Mouse (Mus musculus) adrenal gland, adult (tissue): ENCODE data around the gene Chpt1.

ENCODE experiments used
- DNase-seq, 2 experiments: peaks; one replicate each; pipeline ENCODE4 v3.0.0; 2022 to 2023; ENCODE audit warnings: low spot score in 1 of 2; ENCODE audit not compliant: inconsistent age in 2 of 2

The Chpt1 gene

DNA sequence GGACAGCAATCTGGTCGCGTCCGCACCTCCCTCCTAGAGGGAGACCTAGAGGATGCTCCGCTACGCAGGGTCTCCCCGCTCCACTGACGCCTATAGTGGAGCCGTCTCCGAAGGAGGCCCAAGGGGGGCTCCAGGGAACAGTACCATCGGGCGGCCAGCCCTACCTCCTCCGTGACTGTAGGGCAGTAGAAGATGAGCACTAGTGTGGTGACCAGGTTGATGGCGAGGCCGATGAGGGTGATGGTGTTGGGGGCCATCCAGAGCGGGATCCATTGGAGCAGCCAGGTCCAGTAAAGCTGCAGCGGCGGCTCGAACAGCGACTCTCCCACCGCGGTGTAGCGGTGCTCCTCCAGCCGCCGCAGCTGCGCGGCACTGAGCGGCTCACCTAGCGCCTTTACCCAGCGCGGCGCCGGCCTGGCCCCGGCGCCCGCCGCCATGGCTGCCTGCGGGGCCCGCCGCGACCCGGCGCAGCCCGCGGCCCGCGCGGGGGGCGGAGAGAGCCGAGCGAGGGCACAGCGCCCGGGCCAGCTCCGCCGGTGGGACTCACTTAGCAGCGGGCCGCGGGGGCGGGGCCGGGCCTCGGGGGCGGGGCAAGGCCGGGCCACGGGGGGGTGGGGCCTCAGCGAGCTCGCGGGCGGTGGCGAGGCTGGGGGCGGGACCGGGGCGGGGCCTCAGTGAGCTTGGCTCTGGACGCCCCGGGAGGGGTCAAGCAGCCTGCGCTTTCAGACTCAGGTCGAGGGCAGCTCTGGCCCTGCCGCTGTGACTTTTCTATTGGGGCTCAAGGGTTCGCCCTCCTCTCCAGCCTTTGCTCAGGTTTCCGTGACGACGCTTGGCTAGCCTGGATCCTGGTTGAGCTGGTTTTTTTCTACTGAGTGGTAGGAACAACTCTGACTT, at the start of gene Chpt1:
TSS of gene Chpt1 (minus strand) at position 653 of the 894 bp plus-strand sequence.
- DNase-seq = peak; percentile 90 to 95

DNA sequence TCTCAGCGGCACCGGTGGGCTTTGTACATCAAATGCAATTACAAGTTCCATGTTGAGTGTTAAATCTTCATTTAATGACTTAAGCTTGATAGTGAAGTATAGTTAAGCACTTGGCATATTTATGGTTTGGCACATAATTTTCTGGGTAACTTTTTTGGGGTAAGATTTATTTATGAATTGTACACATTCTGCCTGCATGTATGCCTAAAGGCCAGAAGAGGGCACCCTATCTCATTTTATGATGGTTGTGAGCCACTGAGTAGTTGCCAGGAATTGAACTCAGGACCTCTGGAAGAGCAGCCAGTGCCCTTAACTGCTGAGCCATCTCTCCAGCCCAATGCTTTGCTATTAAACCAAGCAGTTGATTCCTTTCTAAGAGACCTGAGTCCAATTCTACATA, 48.9 kb upstream of the Chpt1 start:
- no peak for DNase-seq

DNA sequence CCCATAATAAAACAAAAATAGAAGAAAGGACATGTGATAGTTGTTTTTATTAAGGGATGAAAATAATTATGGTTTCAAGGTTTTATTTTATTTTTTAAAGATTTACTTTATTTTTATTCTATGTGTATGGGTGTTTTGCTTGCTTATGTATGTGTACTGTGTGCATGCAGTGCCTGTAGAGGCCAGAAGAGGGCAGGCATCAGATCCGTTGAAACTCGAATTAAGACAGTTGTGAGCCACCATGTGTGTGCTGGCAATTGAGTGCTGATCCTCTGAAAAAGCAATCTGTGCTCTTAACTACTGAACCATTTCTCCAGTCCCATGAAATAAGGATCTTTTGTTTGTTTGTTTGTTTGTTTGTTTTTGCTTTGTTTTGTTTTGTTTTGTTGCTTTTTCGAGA, 46.4 kb upstream of the Chpt1 start:
- DNase-seq = no peak

DNA sequence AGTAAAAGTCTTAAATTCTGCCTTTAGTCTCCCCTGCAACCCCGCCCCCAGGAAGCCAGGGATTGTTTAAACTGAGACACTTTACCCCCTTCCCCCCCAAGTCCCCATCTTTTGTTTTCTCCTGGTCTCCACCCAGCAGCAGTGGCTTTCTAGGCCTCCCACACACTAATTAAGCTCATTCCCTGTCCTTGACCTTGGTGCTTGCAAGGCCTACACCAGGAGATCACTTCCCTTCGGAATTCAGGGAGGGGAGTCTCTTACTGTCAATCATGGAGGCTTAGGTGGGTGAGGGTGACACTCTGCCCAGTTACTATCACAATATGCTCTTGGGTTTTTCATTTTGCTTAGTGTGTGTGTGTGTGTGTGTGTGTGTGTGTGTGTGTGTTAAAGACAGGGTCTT, 43.8 kb upstream of the Chpt1 start:
- DNase-seq = no peak

DNA sequence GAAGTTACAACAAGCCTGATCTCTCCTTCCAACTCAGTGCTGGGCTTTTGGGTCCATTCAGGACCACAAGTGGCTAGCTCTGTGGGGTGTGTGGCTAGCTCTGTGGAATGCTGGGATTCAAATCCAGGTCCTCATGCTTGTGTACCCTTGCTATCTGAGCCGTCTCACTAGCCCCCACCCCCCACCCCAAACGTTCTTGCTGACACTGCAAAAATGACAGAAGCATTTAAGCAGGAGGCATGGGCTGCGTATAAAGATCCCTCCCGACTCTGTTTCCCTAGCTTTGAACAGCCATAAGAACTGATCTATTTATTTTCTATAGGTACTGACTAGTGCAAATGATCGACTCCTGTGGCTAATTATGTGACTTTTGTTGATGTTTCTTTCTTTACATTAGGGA, 26.8 kb upstream of the Chpt1 start:
- DNase-seq = no peak

DNA sequence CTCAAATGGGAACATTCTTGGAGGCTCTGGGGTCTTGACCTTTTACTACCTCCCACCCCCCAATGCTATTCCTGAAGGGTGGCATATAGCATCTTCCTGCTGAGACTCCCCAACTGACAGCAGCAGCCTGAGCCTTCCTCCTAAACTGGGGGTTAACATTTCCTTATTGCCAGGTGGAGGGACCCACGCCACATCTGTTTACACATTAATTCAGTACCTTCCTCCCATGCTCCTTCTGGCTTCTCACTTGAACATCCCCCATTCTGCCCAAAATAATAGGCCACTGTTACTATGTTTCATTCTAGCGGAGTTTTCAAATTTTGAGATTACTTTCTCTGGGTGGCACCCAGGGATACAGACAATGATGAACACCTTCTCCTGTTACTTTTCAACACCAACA, 20.1 kb upstream of the Chpt1 start:
- no peak for DNase-seq

DNA sequence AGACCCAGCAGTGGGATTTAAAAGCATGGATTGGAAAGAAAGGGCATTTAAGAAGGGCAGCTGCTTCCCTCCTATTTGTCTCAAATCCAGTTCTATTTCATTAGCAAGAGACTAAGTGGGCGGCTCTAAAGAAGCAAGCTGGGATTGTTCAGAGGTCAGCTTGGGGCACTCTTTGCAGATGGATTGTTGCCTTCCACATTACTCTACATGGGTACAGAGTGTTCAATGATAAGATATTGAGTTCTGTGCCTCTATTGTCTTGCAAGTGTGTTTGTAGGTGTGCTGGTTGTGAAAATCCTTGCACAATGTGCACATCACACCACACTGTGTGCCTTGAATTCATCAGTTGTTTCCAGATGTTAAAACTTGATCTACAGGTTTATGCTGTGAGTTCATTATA, 19.3 kb upstream of the Chpt1 start:
- no peak for DNase-seq

DNA sequence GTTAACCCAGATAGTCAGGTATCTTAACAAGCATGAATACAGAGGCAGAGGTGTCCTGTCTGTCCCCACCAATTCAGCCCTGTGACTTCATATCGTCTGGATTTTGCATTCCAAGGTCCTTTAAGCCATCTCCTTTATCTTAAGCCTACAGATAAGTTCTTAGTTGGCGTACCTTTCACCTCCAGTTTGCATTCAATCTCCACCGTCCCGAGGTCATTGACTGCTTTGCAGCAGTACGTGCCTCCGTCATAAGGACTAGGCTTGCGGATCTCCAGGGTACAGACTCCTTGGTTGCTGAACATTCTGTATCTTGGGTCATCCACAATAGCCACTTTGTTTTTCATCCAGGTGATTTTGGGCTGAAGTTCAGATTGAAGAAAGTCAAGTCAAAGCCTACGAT, 18.9 kb upstream of the Chpt1 start:
- no peak for DNase-seq

DNA sequence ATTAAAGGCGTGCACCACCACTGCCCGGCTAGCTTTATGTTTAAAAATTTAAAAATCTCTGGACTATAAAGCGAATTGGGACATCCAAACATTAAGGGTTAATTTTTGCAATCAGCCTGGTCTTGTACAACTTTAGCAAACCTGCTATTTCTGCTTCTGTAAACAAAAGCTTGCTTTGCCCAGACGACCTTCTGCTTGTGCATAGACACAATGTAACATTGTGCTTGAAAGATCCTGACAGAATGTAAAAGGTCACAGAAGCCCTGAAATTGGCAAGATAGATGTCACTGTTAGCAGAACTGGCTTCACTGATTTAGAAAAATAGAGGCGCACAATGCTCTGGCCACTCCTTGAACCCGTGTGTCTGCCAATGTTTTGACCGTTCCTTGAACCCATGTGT, 11.2 kb upstream of the Chpt1 start:
- DNase-seq = peak in 1 of 2 experiments; percentile 66

DNA sequence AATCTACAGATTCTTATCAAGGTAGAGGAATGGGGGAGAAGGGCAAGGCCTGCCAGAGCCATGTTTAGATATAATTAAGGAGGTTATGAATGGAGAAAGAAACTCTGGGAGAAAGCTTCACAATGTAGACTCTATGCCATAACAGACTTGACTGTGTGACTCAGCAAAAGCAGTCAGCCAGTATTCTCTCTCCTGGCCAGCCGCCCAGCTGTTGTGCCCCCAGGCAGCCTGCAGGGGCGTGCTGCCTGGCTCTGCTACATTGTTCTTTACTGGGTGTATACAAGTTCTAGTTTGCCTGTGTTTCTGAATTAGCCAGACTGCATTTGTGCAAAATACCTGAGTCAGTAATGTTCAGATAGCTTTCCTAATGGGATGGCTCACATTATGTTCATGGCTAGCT, 10.6 kb upstream of the Chpt1 start:
- DNase-seq = peak; percentile 77 to 92

DNA sequence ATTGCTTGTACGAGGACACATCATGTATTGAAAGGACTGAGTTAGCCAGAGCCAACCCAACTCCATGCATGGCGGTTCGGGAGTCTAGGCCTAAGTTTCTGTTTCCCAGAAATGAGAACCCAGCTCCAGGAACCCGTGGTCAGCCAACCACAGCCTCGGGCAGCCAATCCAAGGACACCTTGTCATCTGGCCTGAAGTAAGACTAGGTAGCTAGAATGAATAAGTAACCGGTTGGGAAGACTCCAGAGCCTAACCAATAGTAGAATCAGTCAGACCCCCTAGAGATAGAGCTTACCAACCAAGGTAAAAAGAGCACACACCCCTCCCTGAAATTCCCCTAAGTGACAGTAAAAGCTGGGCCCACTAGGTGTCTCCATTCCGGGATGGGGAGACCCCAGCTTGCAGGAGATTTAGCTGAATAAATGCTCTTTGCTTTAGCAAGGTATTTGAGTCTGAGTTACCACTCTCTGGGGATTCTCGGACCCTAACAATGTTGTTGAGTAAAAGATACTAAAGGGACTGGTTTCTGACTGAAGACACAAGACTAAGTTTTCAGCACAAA, 9.8 kb upstream of the Chpt1 start:
- peak in 1 of 2 experiments; percentile 68 for DNase-seq

DNA sequence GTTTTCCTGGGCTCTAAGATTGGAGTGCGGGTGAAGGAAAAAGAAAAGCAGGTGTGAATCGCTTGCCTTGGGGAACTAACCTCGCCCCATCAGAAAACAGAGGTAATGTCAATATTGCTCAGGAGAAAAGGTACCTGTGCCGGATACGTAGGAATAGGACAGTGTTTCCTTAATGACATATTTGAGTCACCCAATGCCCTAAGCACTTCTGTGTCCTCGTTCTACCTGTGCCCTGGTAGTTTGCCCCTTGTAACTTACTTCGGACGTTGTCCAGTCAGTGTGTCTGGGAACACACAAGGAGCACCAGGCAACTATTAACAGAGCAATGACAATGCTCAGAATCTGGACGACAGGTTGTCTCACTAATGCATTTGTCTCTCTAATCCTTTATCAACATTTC, 7.5 kb upstream of the Chpt1 start:
- no peak for DNase-seq

DNA sequence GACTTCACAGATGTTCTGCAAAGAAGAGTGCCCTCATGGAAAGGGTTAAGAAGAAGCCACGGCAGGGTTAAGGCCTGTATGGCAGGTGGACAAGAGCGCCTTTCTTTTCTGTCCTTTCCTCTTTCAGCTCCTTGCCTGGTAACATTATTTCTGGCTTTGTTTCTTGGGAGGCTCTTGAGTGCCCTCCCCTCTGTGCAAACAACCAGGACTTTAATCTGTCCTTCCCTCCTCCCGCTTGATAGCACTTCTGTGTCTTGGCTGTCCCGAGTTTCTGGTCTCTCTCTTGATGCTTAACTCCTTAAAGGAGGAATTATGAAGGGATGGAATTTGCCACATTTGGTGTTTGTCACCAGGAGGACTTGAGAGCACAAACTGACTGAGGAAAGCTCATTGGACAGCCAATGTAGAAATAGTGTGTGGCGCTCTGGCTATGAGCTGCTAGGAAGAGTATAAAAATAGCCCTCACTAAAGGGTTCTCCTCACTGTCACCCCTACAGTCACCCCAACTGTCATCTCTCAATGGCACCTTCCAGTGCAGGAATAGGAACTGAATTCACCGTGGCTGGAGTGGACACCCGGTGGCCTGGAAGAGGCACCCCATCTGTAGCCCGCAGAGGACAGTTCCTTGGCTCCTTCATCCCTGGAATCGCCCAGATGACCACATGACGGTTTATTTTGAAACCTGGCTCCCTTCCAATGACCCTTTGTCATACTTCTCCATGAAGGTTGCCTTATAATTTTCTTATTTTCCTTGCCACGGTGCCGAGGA, 6.8 kb upstream of the Chpt1 start:
- DNase-seq = peak in 1 of 2 experiments; percentile 89

DNA sequence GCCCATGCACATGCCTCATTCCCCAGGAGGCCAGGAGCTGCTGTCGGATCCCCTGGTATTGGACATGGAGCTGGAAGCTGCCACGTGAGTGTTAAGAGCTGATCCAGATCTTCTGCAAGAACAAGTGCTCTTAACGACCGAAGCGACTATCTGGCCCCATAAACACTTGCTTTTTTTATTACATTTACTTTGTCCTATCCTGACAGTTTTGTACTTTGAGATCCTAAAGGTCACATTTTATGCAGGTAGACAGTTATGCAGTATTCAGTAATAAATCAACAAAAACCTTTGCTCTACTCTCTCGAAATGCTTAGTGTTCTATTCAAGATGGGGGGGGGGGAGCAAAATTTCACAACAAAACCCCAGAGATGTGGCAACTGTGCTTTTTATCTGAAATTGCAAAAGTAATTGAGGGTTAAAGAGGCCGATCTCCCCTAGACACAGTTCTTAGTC, 3.8 kb upstream of the Chpt1 start:
- DNase-seq = peak in 1 of 2 experiments; percentile 52

DNA sequence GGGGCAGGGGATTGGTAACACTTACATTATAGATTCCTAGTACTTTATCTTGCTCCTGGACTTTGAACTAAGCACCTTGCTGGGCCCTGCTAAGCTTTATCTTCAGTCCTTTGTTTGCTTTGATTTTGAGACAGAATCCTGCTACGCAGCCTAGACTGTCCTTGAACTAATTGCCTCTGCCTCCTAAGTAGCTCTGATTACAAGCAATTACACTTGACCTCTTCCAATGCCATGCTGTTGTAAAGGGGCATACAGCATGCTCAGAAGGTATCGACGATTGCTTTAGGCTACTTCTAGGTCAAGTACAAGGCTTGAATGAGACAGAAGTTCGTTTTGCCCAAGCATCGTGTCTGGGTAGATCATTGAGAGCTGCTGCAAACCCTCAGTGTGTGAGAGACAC, 1.4 kb upstream of the Chpt1 start:
- peak in 1 of 2 experiments; percentile 72 for DNase-seq

DNA sequence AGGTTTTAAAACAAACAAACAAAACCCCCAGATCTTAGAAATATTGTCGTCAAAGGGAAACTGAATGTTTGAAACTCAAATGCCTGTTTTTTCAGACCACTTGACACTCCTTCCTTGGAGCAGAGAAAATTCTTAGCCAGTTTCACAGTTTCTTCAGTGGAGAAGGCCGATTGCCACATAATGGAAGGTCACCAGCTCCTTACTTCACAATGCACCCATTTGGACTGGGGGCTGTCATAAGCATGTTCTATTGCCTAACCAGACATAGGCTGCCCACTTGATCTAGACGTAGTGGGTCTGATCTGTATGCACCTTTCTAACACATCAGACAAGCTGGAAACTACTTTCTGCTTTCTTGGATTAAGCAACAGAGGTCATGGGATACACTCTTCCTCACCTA, 608 bp upstream of the Chpt1 start:
- peak in 1 of 2 experiments; percentile 82 for DNase-seq

DNA sequence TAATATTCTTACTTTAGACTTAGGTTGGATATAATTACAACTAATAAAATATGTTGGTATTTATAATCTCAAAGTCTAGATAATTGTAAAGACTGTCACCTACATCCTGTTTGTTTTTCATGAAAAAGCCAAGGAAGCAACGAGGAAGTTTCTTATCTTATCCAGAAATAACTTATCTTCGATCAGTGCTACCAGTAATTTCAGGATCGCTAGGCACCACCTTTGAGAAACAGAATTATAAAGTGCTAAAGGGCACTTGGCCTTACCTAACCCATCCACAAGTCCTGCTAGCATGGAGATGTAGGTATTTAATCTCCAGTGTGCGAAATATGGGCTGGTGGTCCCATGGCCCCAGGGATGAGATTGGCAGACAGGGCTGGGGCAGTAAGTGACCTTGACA, 954 bp downstream of the Chpt1 start:
- DNase-seq = no peak

DNA sequence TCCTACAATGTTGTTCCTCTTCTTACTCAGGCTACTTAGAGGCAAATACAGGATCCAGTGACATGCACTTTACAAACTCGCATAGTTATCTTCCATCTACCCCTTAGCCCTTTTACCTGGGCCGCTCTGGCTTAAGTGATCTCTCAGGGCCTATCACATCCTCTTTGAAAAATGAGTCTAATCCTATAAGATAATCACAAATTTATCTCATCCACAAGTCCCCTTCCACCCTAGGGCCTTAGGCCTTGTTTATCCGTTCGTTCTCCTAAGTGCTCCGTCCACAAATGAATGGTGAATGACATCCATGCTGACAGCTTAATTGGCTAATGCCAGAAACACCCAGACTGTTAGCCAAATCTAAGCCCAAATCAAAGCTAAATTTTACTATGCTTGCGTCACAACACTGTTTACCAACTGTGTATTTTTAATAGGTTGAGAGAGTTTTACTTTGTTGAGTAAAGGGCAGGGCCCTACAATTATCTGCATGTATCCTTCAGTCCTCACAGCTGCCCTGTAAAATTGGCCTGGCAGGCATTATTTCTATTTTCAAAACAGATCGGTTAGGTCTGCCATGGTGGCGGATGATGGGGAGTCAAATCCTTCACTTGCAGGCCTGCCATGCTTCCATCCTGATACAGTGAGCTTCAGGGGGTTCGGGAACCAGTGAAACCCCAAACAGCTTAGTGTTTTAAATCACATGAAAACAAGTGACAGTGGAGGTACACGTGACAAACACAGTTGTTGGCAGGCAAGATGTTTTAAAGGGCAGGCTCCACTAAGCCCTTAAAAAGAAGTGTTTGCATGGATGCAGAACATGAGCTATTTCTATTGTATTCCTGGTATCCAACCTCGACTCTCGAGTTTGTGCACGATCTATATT, 1.7 kb downstream of the Chpt1 start:
- DNase-seq = peak; percentile 25 to 75

DNA sequence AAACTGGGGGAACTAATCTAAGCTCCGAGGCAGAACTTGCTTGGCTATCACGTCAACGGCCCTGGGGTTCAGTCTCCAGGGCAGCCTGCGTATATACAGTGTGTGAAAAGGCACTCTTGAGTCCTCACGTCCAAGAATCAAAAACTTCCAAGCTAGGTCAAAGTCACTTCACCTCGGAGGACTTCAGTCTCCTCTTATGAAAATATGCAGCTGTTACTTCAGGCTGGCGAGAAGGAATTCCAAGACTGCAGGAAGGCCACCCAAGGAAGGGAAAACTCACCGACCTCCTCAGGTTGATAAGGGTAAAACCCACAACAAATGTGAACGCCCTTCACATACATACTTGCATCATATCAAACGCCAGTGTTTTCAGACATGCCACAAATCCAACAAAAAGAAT, 2.5 kb downstream of the Chpt1 start:
- peak in 1 of 2 experiments; percentile 29 for DNase-seq

DNA sequence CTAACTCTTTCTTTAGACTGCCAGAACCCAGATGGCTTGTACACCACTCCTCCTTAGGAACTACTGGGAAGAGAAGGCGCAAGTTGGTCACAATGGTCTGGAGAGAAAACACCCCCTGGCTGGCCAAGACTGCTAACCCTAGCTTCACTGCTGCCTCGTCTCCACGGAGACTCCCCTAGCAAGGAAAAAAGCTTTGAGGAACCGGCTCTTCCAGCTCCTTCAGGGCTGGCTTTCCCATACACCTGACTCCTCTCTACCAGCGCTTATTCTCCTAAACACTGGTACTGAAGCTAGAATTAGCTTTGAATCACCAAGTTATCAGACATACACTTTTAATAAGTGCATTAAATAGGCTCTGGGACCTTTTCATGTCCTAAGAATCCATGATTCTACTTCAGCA, 3.9 kb downstream of the Chpt1 start:
- DNase-seq = peak in 1 of 2 experiments; percentile 20
